In the genomic region with DNA sequence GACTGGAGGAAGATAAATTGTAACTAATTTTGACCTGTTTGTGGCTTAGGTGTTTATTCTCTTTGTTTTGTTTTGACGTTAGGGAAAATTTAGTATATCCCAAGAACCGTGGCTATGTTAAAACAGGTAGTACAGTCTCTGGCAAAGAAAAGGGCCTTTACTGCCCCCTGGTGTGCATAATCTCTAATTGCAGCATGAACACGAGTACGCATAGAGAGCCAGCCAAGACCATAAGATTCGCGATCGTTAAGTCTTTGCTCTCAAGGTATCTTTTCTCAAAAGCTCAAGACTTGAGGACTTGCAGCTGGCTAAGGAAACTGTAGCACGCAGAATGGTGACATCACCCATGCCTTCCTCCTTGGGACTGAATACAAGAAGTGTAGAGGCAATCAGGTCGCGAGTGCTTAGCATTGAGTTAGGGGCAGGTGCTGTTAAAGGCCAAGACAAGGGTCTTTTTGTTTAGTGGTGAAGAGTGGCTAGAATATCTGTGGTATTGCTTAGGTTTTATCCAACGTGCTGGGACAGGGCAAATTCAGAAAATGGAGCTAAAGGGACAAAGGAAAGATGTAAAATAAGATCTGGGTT, we compare ENCODE assay signal across 8 mouse cellular contexts. TPM values are rescaled to one million over a fixed set of nuclear protein-coding genes. Genes with fewer than 3 reads are reported as not detected.
A peak's percentile ranks its signal among the peaks of the same experiment; 100 is the strongest.
DNase-seq lines count a peak whose midpoint lies in the region; ATAC-seq lines count a peak whose summit lies in the region.

No protein-coding gene starts in this region.

- no peak for ATAC-seq in embryonic facial prominence, embryonic 11.5 days (replicated peaks; ENCODE audit: insufficient number of reproducible peaks, low FRiP score, low TSS enrichment, low read depth)
- ATAC-seq in heart, embryonic 13.5 days (ENCODE audit: extremely low read depth, insufficient number of reproducible peaks, low FRiP score, low TSS enrichment): no peak
- 0 out of 2 replicates have a peak, but pooled peaks have one; percentile 58 for ATAC-seq in kidney, embryonic 15.5 days (replicated peaks; ENCODE audit: low FRiP score)
- ATAC-seq in limb, embryonic 13.5 days (ENCODE audit: low FRiP score, low read depth): 0 out of 2 replicates have a peak, but pooled peaks have one; percentile 32
- ATAC-seq in midbrain, embryonic 16.5 days: peak; percentile 64; the same call in 1 of the 2 replicates

- WGBS in embryonic facial prominence, embryonic 11.5 days: 29% methylated on average over 11 of the region's 11 CpGs
- 29% methylated on average over 11 of the region's 11 CpGs for WGBS in heart, embryonic 13.5 days
- WGBS in kidney, embryonic 15.5 days: 27% methylated on average over 11 of the region's 11 CpGs
- WGBS in limb, embryonic 13.5 days: 27% methylated on average over 11 of the region's 11 CpGs
- WGBS in midbrain, embryonic 16.5 days: 32% methylated on average over 11 of the region's 11 CpGs

- H3K4me1 ChIP-seq in embryonic facial prominence, embryonic 11.5 days (ENCODE audit: control insufficient read depth, insufficient read depth, low read length): no peaks in the 10 kb centered on the region
- H3K4me1 ChIP-seq in heart, embryonic 13.5 days: no peaks in the 10 kb centered on the region
- H3K4me1 ChIP-seq in kidney, embryonic 15.5 days: no peaks in the 10 kb centered on the region
- H3K4me1 ChIP-seq in limb, embryonic 13.5 days: no peaks in the 10 kb centered on the region
- no peaks in the 10 kb centered on the region for H3K4me1 ChIP-seq in midbrain, embryonic 16.5 days (ENCODE audit: control insufficient read depth, insufficient read depth, low read length)

- no peak overlapping the region for H3K4me3 ChIP-seq in embryonic facial prominence, embryonic 11.5 days (ENCODE audit: low read depth, low read length)
- H3K4me3 ChIP-seq in heart, embryonic 13.5 days: no peak overlapping the region
- no peak overlapping the region for H3K4me3 ChIP-seq in kidney, embryonic 15.5 days (replicated peaks)
- no peak overlapping the region for H3K4me3 ChIP-seq in limb, embryonic 13.5 days
- no peak overlapping the region for H3K4me3 ChIP-seq in midbrain, embryonic 16.5 days (ENCODE audit: low read depth, low read length)

- no peak overlapping the region for H3K9ac ChIP-seq in embryonic facial prominence, embryonic 11.5 days (replicated peaks; ENCODE audit: low read length)
- H3K9ac ChIP-seq in heart, embryonic 13.5 days: no peak overlapping the region
- H3K9ac ChIP-seq in kidney, embryonic 15.5 days: no peak overlapping the region
- no peak overlapping the region for H3K9ac ChIP-seq in limb, embryonic 13.5 days
- H3K9ac ChIP-seq in midbrain, embryonic 16.5 days (ENCODE audit: low read depth, low read length): no peak overlapping the region

- no peak overlapping the region for H3K4me2 ChIP-seq in embryonic facial prominence, embryonic 11.5 days (ENCODE audit: low read depth, low read length)
- peak overlapping the region; percentile 44 for H3K4me2 ChIP-seq in heart, embryonic 13.5 days
- H3K4me2 ChIP-seq in kidney, embryonic 15.5 days: no peak overlapping the region
- H3K4me2 ChIP-seq in limb, embryonic 13.5 days (replicated peaks): no peak overlapping the region
- H3K4me2 ChIP-seq in midbrain, embryonic 16.5 days (ENCODE audit: low read length): no peak overlapping the region

- H3K36me3 ChIP-seq in embryonic facial prominence, embryonic 11.5 days (replicated peaks; ENCODE audit: control insufficient read depth, insufficient read depth, low read depth, low read length): no peaks in the 10 kb centered on the region
- no peaks in the 10 kb centered on the region for H3K36me3 ChIP-seq in heart, embryonic 13.5 days
- H3K36me3 ChIP-seq in kidney, embryonic 15.5 days: no peaks in the 10 kb centered on the region
- no peaks in the 10 kb centered on the region for H3K36me3 ChIP-seq in limb, embryonic 13.5 days
- no peaks in the 10 kb centered on the region for H3K36me3 ChIP-seq in midbrain, embryonic 16.5 days (ENCODE audit: control insufficient read depth, insufficient read depth, low read length)
- no peaks in the 10 kb centered on the region for H3K36me3 ChIP-seq in splenic B cell, adult 2 months (ENCODE audit: control insufficient read depth, insufficient read depth, low read length, poor library complexity, severe bottlenecking)

- peak; percentile 81 for DNase-seq in CD4-positive, CD25-positive, alpha-beta regulatory T cell, adult 2 months (ENCODE audit: low read depth, low spot score)
- peak; percentile 72 for DNase-seq in adrenal gland, postnatal 10 days
- peak; percentile 77 for DNase-seq in embryonic facial prominence, embryonic 11.5 days (ENCODE audit: low spot score)
- DNase-seq in splenic B cell, adult 2 months (ENCODE audit: low read depth, low spot score): peak; percentile 75

- H3K9me3 ChIP-seq in embryonic facial prominence, embryonic 11.5 days (replicated peaks; ENCODE audit: control insufficient read depth, low read length): no peaks in the 10 kb centered on the region
- peaks cover 4% of the 10 kb centered on the region; the same call in 1 of the 2 replicates for H3K9me3 ChIP-seq in heart, embryonic 13.5 days
- H3K9me3 ChIP-seq in kidney, embryonic 15.5 days (replicated peaks): no peaks in the 10 kb centered on the region
- peaks cover 4% of the 10 kb centered on the region; the same call in 1 of the 2 replicates for H3K9me3 ChIP-seq in limb, embryonic 13.5 days
- H3K9me3 ChIP-seq in midbrain, embryonic 16.5 days (replicated peaks; ENCODE audit: control insufficient read depth, low read length, poor library complexity, severe bottlenecking): 0 out of 2 replicates have a peak, but pooled peaks cover 3% of the 10 kb centered on the region

- H3K27ac ChIP-seq in embryonic facial prominence, embryonic 11.5 days (replicated peaks; ENCODE audit: low read depth, low read length): no peak overlapping the region
- H3K27ac ChIP-seq in heart, embryonic 13.5 days (replicated peaks): no peak overlapping the region
- H3K27ac ChIP-seq in kidney, embryonic 15.5 days: no peak overlapping the region
- H3K27ac ChIP-seq in limb, embryonic 13.5 days: no peak overlapping the region
- H3K27ac ChIP-seq in midbrain, embryonic 16.5 days (ENCODE audit: low read length): no peak overlapping the region

- H3K27me3 ChIP-seq in embryonic facial prominence, embryonic 11.5 days (ENCODE audit: control insufficient read depth, insufficient read depth, low read length): no peaks in the 10 kb centered on the region
- no peaks in the 10 kb centered on the region for H3K27me3 ChIP-seq in heart, embryonic 13.5 days (replicated peaks)
- no peaks in the 10 kb centered on the region for H3K27me3 ChIP-seq in kidney, embryonic 15.5 days
- no peaks in the 10 kb centered on the region for H3K27me3 ChIP-seq in limb, embryonic 13.5 days
- no peaks in the 10 kb centered on the region for H3K27me3 ChIP-seq in midbrain, embryonic 16.5 days (ENCODE audit: control insufficient read depth, insufficient read depth, low read depth, low read length)
- H3K27me3 ChIP-seq in splenic B cell, adult 2 months (ENCODE audit: control insufficient read depth, insufficient read depth, low read length, poor library complexity, severe bottlenecking): no peaks in the 10 kb centered on the region; the same call in 1 of the 2 replicates

RNA-seq across cellular contexts. Expression of gene Prdx6, which starts 35.8 kb away (rescaled TPM):
- total RNA-seq in adrenal gland, postnatal 10 days (2021): 100 to 1,000 TPM; 360 to 367 TPM
- 642 and 648 TPM in 2 replicates for polyA plus RNA-seq in embryonic facial prominence, embryonic 11.5 days (2014; fragmentation: Nextera tagmentation; extraction: Ambion mirVana)
- polyA plus RNA-seq in heart, embryonic 13.5 days (2015; fragmentation: Nextera tagmentation; extraction: Ambion mirVana): 365 and 408 TPM in 2 replicates
- 489 and 496 TPM in 2 replicates for polyA plus RNA-seq in kidney, embryonic 15.5 days (2015; fragmentation: Nextera tagmentation; extraction: Ambion mirVana)
- 410 and 414 TPM in 2 replicates for polyA plus RNA-seq in limb, embryonic 13.5 days (2015; fragmentation: Nextera tagmentation; extraction: Ambion mirVana)
- polyA plus RNA-seq in midbrain, embryonic 16.5 days (2015; fragmentation: Nextera tagmentation; extraction: Ambion mirVana): 127 and 137 TPM in 2 replicates

Comparison
In these comparisons a context has a peak if more than half of its experiments do, and no peak if none do; other contexts are left out.
1. ATAC-seq: peak in kidney, embryonic 15.5 days (single experiment), limb, embryonic 13.5 days (single experiment) and midbrain, embryonic 16.5 days (single experiment); none in embryonic facial prominence, embryonic 11.5 days (single experiment) and heart, embryonic 13.5 days (single experiment).
2. Peak in every context shown above with its lines, with median percentiles within 50 percentile points of each other: DNase-seq.